Comparison of ENCODE assay signal across 11 mouse cellular contexts in the genomic region with DNA sequence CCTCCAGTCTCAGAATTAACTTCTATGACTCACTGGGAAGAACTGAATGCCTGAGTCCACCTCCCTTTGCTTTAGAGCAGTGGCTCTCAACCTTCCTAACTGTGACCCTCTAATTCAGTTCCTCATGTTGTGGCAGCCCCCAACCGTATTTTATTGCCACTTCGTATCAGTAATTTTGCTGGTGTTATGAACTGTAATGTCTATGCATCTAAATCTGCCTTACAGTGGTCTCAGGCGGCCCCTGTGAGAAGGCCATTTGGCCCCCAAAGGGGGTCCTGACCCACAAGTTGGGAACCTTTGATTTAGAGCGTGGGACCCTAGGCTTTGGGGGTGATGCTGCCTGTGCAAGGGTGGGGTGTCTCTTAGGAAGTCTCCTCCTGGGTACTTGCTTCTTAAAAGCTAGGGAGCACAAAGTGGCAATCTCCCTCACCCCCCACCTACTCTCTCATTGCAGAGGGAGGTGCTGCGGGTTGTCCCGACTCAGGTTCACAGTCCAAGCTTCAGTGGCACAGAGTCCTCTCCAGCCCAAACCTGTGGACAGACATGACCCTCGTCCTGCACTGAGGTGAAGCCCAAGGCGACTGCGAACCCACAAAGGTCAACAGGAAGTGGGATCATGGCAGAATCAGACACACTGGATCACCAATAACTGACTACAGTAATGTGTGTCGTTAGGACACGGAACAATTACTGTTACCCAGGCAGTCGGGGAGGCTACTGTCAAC. TPM values are rescaled to one million over a fixed set of nuclear protein-coding genes. Genes with fewer than 3 reads are reported as not detected.
DNase-seq lines count a peak whose midpoint lies in the region; ATAC-seq lines count a peak whose summit lies in the region.
"Had no signal": no experiment of that assay in that cellular context is flagged by ENCODE, and none has a peak within 500 bp of the region (broad histone marks: within the 10 kb centered on the region; RNA-seq: fewer than 3 reads in every experiment).

No protein-coding gene starts in this region.

- DNase-seq in CD4-positive, CD25-positive, alpha-beta regulatory T cell, adult 2 months (ENCODE audit: low read depth, low spot score): peak; percentile 7
- DNase-seq in kidney, adult 18-20 months: peak; percentile 38
- no peak for DNase-seq in kidney, postnatal 4 days
- peak; percentile 17 for DNase-seq in urinary bladder, adult 2 months (ENCODE audit: low spot score)
- DNase-seq in urinary bladder, postnatal 10 days (ENCODE audit: low spot score): no peak
- no peak for DNase-seq in MN1 (ENCODE audit: low spot score)
- no peak for DNase-seq in gastrocnemius, postnatal 36 days
- DNase-seq: cerebellum, adult 9-11 months; layer of hippocampus, adult 9-11 months; lung, postnatal 14 days had no signal

- intact Hi-C loops in gastrocnemius, postnatal 36 days (cut with DNase I): no loop called here

- ATAC-seq in CD4-positive, CD25-positive, alpha-beta regulatory T cell, adult 4 months: no peak

RNA-seq across cellular contexts. Expression of a gene that starts 45.1 kb away (rescaled TPM):
- polyA plus RNA-seq in CD4-positive, CD25-positive, alpha-beta regulatory T cell, adult 4 months (2017; shearing (Covaris generic)): 100 to 1,000 TPM; 110 to 136 TPM
- polyA plus RNA-seq in urinary bladder, adult 2 months (2012; rRNA removed): 104 and 106 TPM in 2 replicates
- 1 to 10 TPM; 2.1 to 2.5 TPM for total RNA-seq in gastrocnemius, postnatal 36 days (2021)

Comparison
In these comparisons a context has a peak if more than half of its experiments do, and no peak if none do; other contexts are left out.
1. DNase-seq: peak in CD4-positive, CD25-positive, alpha-beta regulatory T cell, adult 2 months (single experiment), kidney, adult 18-20 months (single experiment) and urinary bladder, adult 2 months (single experiment); none in kidney, postnatal 4 days (0 of 2), urinary bladder, postnatal 10 days (single experiment), MN1 (single experiment) and gastrocnemius, postnatal 36 days (0 of 2).